Mouse (Mus musculus): ENCODE measurements at regions not wholly inside any gene's neighbourhood (a gene's known extent, or its start where the extent isn't known, plus 50 kb on each side); places are given as distances from the start of the nearest gene placed in this dataset.
"Not testable (repeated sequence)": the region's sequence is repeated elsewhere in the genome, so short reads cannot be mapped to it uniquely, and the experiment has no call there.

DNA sequence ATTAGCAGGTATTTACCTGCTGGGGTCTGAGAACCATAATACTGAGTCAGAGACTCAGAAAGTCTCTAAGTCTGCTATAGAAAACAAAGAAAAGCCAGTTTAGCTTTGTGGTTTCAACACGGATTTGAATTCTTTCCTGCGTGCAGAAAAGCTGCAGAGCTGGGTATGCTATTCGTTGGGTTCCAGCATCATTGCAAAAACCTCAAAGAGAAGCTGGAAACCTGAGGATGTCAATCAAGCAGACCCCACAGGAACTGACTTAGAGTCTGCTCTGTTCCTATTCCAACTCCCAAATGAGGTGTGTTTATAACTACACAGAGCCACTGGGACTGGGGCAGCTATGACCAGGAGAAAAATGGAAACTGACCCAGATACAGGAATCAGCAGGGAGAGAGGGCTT lies 183.5 kb downstream of the Dhx15 start:
- Histone ChIP-seq H3K36me3 (no peaks in the 10 kb centered on the region), H3K27me3 (no peaks in the 10 kb centered on the region), H3K9me3 (replicated peaks) (no peaks in the 10 kb centered on the region), H3K4me3 (replicated peaks) (no peak overlapping the region), H3K27ac (no peak overlapping the region), H3K9ac (no peak overlapping the region), H3K4me1 (0 out of 2 replicates have a peak, but pooled peaks cover 3% of the 10 kb centered on the region), H3K4me2 (no peak overlapping the region)
- ATAC-seq (replicated peaks; ENCODE audit: low FRiP score): no peak
- 86% methylated on average over 3 of the region's 3 CpGs for WGBS

DNA sequence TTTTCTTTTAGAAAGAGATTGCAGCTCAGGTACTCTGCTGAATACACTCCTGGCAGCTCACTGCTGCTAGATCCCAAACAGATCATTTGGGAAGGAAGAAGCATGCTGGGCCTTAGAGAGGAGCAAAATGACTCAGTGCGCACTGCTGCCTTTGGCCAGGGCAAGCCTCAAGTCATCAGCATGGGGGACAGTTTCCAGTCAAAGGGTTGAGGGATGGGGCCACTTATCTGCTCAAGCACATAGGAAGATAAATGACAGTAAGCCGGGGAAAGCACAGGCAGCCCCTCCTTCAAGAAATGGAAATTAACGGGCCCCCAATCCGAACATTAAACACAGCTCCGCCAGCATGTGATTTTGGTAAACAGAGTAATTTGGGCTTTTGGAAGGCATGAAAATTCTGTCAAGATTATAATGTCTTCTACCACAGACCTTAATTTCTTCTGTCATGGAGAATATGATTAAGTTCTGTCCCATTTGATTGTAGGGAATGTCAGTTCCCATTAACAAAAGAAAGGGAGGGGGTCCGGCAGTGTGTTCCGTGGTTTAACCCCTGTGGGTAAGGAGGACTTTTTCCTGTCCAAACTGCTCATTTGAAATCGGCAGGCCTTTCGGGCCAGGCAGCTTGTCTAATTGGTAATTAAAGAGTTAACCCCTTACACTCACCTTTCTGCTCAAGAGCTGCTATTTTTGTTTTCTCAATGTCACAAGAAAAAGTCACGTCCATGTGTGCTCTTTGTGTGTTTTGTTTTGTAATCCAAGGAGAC lies 199.3 kb downstream of the Dhx15 start:
- peaks cover 6% of the 10 kb centered on the region; the same call in 1 of the 2 replicates for H3K27me3 ChIP-seq
- no peak; the same call in 1 of the 2 replicates for ATAC-seq (replicated peaks; ENCODE audit: low FRiP score)
- H3K4me3 ChIP-seq (replicated peaks): no peak overlapping the region
- H3K4me1 ChIP-seq: peaks cover 8% of the 10 kb centered on the region; the same call in 1 of the 2 replicates
- no peak overlapping the region for H3K9ac ChIP-seq
- H3K36me3 ChIP-seq: no peaks in the 10 kb centered on the region
- no peak overlapping the region for H3K4me2 ChIP-seq
- H3K9me3 ChIP-seq (replicated peaks): no peaks in the 10 kb centered on the region
- WGBS: 22% methylated on average over 10 of the region's 10 CpGs
- H3K27ac ChIP-seq: no peak overlapping the region

DNA sequence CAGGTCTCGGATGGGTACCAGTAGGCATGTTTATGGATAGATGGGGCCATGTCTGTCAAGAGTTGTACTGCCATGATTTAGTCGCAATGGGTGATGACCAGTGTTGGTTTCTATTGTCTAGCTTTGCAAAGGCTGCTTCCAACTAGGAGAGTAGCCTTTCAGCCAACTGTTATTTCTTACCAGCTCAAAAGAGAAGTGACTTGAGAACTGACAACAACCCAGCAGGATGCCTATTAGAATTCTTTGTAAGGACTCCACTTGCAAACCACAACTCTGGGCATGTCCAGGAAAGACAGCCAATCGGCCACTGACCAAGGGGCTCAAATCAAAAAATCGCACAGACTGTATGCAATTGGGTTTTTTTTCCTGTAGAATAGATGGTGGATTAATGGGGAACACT lies 200.9 kb downstream of the Dhx15 start:
- WGBS: 79% methylated on average over 4 of the region's 4 CpGs
- Histone ChIP-seq H3K4me3 (replicated peaks) (no peak overlapping the region), H3K9me3 (replicated peaks) (no peaks in the 10 kb centered on the region), H3K27ac (no peak overlapping the region), H3K27me3 (peaks cover 6% of the 10 kb centered on the region; the same call in 1 of the 2 replicates), H3K9ac (no peak overlapping the region), H3K4me1 (peaks cover 8% of the 10 kb centered on the region; the same call in 1 of the 2 replicates), H3K4me2 (no peak overlapping the region), H3K36me3 (no peaks in the 10 kb centered on the region)
- no peak for ATAC-seq (replicated peaks; ENCODE audit: low FRiP score)

DNA sequence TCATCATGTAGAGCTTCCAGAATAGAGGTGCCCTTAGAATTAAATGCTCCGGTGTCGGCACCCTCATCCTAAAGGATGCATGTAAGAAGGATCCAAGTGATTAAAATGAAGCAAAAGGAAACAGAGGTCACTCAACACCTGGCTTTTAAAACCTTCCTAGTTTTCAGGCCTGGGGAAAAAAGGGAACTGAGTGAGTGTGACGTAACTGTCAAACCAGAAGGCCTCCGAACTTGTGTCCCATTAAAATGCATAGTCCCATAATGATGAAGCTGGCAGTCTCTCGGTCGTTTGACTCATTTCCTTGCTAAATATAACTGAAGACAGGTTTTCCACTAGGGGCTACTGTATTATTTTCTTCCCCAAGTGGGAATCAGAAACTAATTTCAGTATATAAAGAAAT lies 201.4 kb downstream of the Dhx15 start:
- no peaks in the 10 kb centered on the region for H3K9me3 ChIP-seq (replicated peaks)
- no peaks in the 10 kb centered on the region for H3K36me3 ChIP-seq
- no peak overlapping the region for H3K9ac ChIP-seq
- no peak overlapping the region for H3K4me2 ChIP-seq
- no peak for ATAC-seq (replicated peaks; ENCODE audit: low FRiP score)
- peaks cover 6% of the 10 kb centered on the region; the same call in 1 of the 2 replicates for H3K27me3 ChIP-seq
- WGBS: 82% methylated on average over 6 of the region's 6 CpGs
- no peak overlapping the region for H3K27ac ChIP-seq
- peaks cover 8% of the 10 kb centered on the region; the same call in 1 of the 2 replicates for H3K4me1 ChIP-seq
- H3K4me3 ChIP-seq (replicated peaks): no peak overlapping the region

DNA sequence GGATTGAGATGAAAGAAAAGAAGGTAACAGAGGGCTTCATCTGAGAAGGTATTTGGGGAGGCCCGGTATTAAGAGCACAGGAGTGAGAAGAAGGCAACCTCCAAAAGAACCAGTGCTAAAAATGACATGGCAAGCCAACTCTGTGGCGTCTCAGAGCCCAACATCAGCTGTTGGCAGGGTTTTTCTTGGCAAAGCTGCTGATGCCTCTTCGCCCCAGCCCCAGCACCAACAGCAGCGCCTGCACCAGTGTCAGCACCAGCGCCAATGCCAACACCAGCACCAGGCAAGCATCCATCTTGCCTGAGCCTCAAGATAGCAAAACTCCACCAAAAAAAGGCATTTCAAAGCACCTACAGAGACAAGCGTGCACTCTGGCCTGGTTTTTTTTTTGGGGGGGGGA lies 205.3 kb downstream of the Dhx15 start:
- WGBS: 89% methylated on average over 6 of the region's 6 CpGs
- Histone ChIP-seq H3K4me2 (no peak overlapping the region), H3K27me3 (no peaks in the 10 kb centered on the region; the same call in 1 of the 2 replicates), H3K9me3 (replicated peaks) (no peaks in the 10 kb centered on the region), H3K27ac (no peak overlapping the region), H3K4me1 (no peaks in the 10 kb centered on the region), H3K4me3 (replicated peaks) (no peak overlapping the region), H3K9ac (no peak overlapping the region), H3K36me3 (no peaks in the 10 kb centered on the region)
- ATAC-seq (replicated peaks; ENCODE audit: low FRiP score): no peak

DNA sequence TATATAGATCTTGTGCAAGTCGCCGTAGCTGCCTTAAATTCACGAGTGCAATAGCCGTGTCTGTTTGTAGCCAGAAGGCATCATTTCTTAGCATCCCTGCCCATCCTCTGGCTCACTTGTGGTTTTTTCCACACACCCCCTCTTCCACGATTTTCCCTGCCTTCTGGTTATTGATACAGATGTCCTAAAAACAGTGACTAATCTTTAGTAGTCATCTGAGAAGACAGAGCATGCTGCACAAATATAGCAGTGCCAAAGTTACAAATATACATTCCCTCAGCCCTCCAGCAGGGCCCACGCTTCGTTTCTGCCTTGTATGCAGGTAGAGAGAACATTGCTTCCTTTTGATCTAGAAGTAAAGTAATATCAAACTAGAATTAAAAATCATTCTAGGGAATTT lies 207.5 kb downstream of the Dhx15 start:
- Histone ChIP-seq H3K4me2 (no peak overlapping the region), H3K36me3 (no peaks in the 10 kb centered on the region), H3K9ac (no peak overlapping the region), H3K27me3 (no peaks in the 10 kb centered on the region), H3K9me3 (replicated peaks) (no peaks in the 10 kb centered on the region), H3K27ac (no peak overlapping the region), H3K4me1 (no peaks in the 10 kb centered on the region), H3K4me3 (replicated peaks) (no peak overlapping the region)
- ATAC-seq (replicated peaks; ENCODE audit: low FRiP score): no peak
- 72% methylated on average over 7 of the region's 7 CpGs for WGBS

DNA sequence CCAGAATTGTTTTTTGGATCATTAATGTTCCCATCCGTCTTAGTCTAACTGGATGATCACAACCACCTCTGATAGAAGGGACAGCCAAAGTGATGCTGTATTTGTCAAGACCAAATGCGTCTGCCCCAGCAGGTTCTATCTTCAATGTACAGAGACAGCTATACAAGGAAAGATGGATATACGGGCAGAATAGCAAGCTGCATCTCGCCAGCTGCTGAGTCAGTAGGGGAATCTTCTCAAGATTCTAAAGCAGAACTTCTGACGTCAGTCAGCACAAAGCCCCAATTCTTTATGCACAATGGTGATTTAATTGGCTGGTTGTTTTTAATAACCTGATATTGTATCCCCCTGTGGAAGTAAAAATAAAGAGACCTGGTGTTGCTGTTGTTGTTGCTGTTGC lies 209.4 kb downstream of the Dhx15 start:
- H3K27me3 ChIP-seq: no peaks in the 10 kb centered on the region
- H3K9ac ChIP-seq: no peak overlapping the region
- no peaks in the 10 kb centered on the region for H3K4me1 ChIP-seq
- H3K9me3 ChIP-seq (replicated peaks): no peaks in the 10 kb centered on the region
- no peak for ATAC-seq (replicated peaks; ENCODE audit: low FRiP score)
- H3K4me3 ChIP-seq (replicated peaks): no peak overlapping the region
- no peak overlapping the region for H3K27ac ChIP-seq
- WGBS: 82% methylated on average over 5 of the region's 5 CpGs
- H3K4me2 ChIP-seq: no peak overlapping the region
- no peaks in the 10 kb centered on the region for H3K36me3 ChIP-seq

DNA sequence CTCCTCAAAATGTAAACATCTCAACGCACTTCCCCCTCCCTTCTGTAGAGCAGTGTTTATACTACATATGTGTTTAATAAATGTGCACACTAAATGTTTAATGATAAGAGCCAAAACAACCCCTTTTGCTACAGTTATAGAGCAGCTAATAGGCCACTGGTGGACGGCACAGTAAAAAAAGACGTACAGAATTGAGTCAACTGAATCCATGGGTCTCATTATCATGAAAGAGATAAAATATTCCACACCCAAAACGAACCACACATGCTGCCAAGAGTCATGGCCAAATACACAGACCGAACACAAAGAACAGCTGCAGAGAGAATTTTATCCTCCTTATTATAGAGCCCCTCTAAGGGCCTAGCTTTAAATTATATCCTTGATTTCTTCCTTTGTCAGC lies 237.8 kb downstream of the Dhx15 start:
- 67% methylated on average over 5 of the region's 5 CpGs for WGBS
- Histone ChIP-seq H3K9ac (no peak overlapping the region), H3K27ac (no peak overlapping the region), H3K27me3 (no peaks in the 10 kb centered on the region), H3K4me3 (replicated peaks) (no peak overlapping the region), H3K4me1 (no peaks in the 10 kb centered on the region), H3K4me2 (no peak overlapping the region), H3K9me3 (replicated peaks) (no peaks in the 10 kb centered on the region), H3K36me3 (no peaks in the 10 kb centered on the region)
- ATAC-seq (replicated peaks; ENCODE audit: low FRiP score): no peak

DNA sequence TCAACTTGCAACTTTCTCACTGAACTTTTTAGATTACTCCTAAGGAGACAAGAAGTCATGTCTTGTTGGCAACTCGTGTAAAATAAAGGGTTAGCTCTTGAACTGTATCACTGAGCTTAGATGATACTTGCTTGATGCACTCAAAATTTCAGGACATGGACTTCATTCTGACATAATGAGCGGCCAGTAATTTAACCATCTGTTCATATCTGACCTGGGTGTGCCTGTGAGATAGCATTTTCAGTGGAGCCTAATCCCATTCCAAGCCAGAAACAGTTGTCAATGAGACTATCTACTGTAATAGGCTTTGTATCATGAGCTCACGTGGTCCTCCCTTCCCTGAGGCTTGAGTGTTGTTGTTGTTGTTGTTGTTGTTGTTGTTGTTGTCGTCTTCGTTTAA lies 240.3 kb downstream of the Dhx15 start:
- H3K4me2 ChIP-seq: no peak overlapping the region
- WGBS: 89% methylated on average over 5 of the region's 5 CpGs
- ATAC-seq (replicated peaks; ENCODE audit: low FRiP score): no peak
- H3K9me3 ChIP-seq (replicated peaks): no peaks in the 10 kb centered on the region
- no peaks in the 10 kb centered on the region for H3K27me3 ChIP-seq
- no peaks in the 10 kb centered on the region for H3K36me3 ChIP-seq
- H3K9ac ChIP-seq: no peak overlapping the region
- no peak overlapping the region for H3K27ac ChIP-seq
- no peak overlapping the region for H3K4me3 ChIP-seq (replicated peaks)
- H3K4me1 ChIP-seq: no peaks in the 10 kb centered on the region

DNA sequence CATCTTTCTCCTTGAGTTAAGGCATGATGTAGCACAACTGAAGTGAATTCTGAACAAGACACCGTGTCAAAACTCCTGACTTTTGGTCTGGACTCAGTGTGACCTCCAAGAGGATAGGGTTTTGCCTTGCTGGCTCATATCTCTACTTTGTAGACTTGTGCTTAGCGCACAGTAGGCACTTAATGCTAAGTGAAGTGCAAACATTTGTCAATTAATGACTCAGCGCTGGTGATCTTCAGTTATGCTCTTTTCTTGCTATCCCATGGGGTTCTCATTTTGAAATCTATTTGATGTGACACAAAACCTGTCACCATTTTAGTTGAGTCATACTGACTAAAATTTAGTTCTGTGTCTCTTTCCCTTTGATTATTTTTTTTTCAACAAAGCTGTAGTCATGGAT lies 244.3 kb downstream of the Dhx15 start:
- Histone ChIP-seq H3K27me3 (no peaks in the 10 kb centered on the region), H3K27ac (no peak overlapping the region), H3K4me1 (no peaks in the 10 kb centered on the region), H3K4me2 (no peak overlapping the region), H3K36me3 (no peaks in the 10 kb centered on the region), H3K9me3 (replicated peaks) (no peaks in the 10 kb centered on the region), H3K9ac (no peak overlapping the region), H3K4me3 (replicated peaks) (no peak overlapping the region)
- 96% methylated on average over 3 of the region's 3 CpGs for WGBS
- no peak for ATAC-seq (replicated peaks; ENCODE audit: low FRiP score)

DNA sequence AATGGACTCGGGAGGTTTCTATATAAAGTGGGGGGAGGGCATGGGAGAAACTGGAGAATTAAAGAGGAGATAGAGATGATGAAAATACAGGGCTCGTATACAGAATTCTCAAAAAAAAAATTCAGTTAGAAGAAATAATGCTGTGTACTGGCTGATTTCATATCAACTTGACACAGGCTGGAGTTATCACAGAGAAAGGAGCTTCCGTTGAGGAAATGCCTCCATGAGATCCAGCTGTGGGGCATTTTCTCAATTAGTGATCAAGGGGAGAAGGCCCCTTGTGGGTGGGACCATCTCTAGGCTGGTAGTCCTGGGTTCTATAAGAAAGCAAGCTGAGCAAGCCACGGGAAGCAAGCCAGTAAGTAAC lies 248.4 kb downstream of the Dhx15 start:
- H3K27ac ChIP-seq; H3K4me1 ChIP-seq; H3K27me3 ChIP-seq; ATAC-seq (replicated peaks; ENCODE audit: low FRiP score); H3K36me3 ChIP-seq; H3K4me2 ChIP-seq; H3K9ac ChIP-seq; H3K9me3 ChIP-seq (replicated peaks); H3K4me3 ChIP-seq (replicated peaks): not testable (repeated sequence)
- 64% methylated on average over 4 of the region's 4 CpGs for WGBS

DNA sequence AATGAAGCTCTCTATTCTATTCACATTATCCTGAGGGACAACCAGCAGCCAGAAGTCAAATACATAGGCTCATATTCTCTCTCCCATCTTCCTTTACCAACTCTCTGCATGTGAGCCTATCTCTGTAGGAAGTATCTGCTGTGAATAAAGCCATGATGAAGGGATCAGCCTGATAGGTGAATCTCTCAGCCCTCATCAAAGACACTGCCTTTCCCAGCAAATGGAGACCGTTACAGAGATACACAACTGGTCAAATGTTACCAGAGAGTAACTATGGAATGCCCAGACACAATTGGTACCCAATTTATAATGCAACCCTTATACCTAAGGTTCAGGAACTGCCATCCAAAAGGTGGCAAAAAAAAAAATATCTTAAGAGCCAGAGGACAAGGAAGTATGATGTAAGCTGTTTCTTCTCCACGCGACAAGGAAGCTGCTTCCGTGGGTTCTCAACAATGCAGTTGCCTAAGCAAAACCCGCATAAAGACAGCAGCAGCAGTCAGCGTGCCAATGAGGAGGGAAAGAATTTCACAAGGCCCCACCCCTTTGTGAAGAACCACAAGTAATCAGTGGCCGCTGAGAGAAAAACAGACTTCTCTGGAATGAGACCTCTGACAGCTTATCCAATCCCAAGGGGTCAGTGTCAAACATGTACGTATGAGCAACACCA lies 248.9 kb downstream of the Dhx15 start:
- Histone ChIP-seq H3K4me3 (replicated peaks) (no peak overlapping the region), H3K9me3 (replicated peaks) (no peaks in the 10 kb centered on the region), H3K4me1 (no peaks in the 10 kb centered on the region), H3K36me3 (no peaks in the 10 kb centered on the region), H3K9ac (no peak overlapping the region), H3K27me3 (no peaks in the 10 kb centered on the region), H3K27ac (no peak overlapping the region), H3K4me2 (no peak overlapping the region)
- 60% methylated on average over 8 of the region's 8 CpGs for WGBS
- no peak for ATAC-seq (replicated peaks; ENCODE audit: low FRiP score)

All from kidney, embryonic 15.5 days (tissue).